Mouse (Mus musculus) neutrophil, adult 65 days (primary cell): ENCODE measurements around the gene Cdkal1. TPM values are rescaled to one million over a fixed set of nuclear protein-coding genes. Genes with fewer than 3 reads are reported as not detected.

Experiments used
- total RNA-seq: library from RNA; stranded (reverse); gene quantifications from 2 replicates; pipeline ENCODE4 v1.2.4, GENCODE M21; 2023

Cdkal1 gene
- 10.7 and 26.8 TPM in 2 replicates for total RNA-seq

GRCm38 (mm10) chr13:29855281-29856031 is at the start of gene Cdkal1:
Gene Cdkal1, minus strand, starts transcription at chr13:29855674.

Other genes with a start within 250 kb of the Cdkal1 start
- 5.6 and 8.4 TPM in 2 replicates for gene E2f3, start 130.4 kb upstream of the Cdkal1 start, total RNA-seq